Mouse (Mus musculus): ENCODE results near the gene Nlrp10. TPM values are rescaled to one million over a fixed set of nuclear protein-coding genes. Genes with fewer than 3 reads are reported as not detected.

Gene Nlrp10
- total and polyA plus RNA-seq, 3 experiments = 0.35 to 0.53 TPM; not detected in 1

- TF ChIP-seq UBTF (IDR thresholded peaks at IDR 0.05; ENCODE audit: borderline replicate concordance, insufficient read depth, low read depth, low read length) = no peak
- TF ChIP-seq MXI1 (IDR thresholded peaks at IDR 0.05; ENCODE audit: low read depth, low read length) = peak; percentile 70
- peak; percentile 94 for TF ChIP-seq TBP (IDR thresholded peaks at IDR 0.05; ENCODE audit: low read depth, low read length)
- TF ChIP-seq CTCF (IDR thresholded peaks at IDR 0.05 in 2 of 3, conservative IDR thresholded peaks at IDR 0.05 in 1 of 3; ENCODE audit: control insufficient read depth in 1 of 3, insufficient read depth in 1 of 3, low read depth in 2 of 3, low read length in 3 of 3, poor library complexity in 1 of 3, severe bottlenecking in 1 of 3) = peak; percentile 75 to 96 (median 78)
- TF ChIP-seq POLR2AphosphoS2 (IDR thresholded peaks at IDR 0.05; ENCODE audit: low read length) = no peak
- no peak for TF ChIP-seq MYB (IDR thresholded peaks at IDR 0.05; ENCODE audit: low read depth, low read length)
- TF ChIP-seq POLR2A (IDR thresholded peaks at IDR 0.05; ENCODE audit: control insufficient read depth in 1 of 2, insufficient read depth in 1 of 2, low read depth in 1 of 2, low read length in 2 of 2, poor library complexity in 1 of 2) = peak; percentile 63 to 85
- no peak; the same call in none of the 2 replicates for TF ChIP-seq TCF12 (IDR thresholded peaks at IDR 0.05; ENCODE audit: low read depth, low read length)
- no peak for TF ChIP-seq POLR2AphosphoS5 (IDR thresholded peaks at IDR 0.05; ENCODE audit: borderline replicate concordance, low read depth, low read length)
- TF ChIP-seq GABPA (IDR thresholded peaks at IDR 0.05; ENCODE audit: low read depth, low read length) = no peak
- TF ChIP-seq SMC3 (IDR thresholded peaks at IDR 0.05; ENCODE audit: low read depth, low read length) = peak; percentile 92
- TF ChIP-seq SIN3A (IDR thresholded peaks at IDR 0.05; ENCODE audit: low read length) = peak; percentile 94
- no peak for TF ChIP-seq MAFK (IDR thresholded peaks at IDR 0.05; ENCODE audit: borderline replicate concordance, low read depth, low read length)
Observed at GRCm38 (mm10) chr7:108933794-108934731, 4.1 kb upstream of the Nlrp10 start, which contains the start of gene Eif3f (continued).

- no peak for TF ChIP-seq E2F4 (IDR thresholded peaks at IDR 0.05; ENCODE audit: borderline replicate concordance, low read depth, low read length)
- no peak for TF ChIP-seq ELF1 (IDR thresholded peaks at IDR 0.05; ENCODE audit: low read depth, low read length)
- no peak for TF ChIP-seq SMC3 (IDR thresholded peaks at IDR 0.05; ENCODE audit: low read depth, low read length)
- no peak for TF ChIP-seq ZC3H11A (IDR thresholded peaks at IDR 0.05; ENCODE audit: low read depth, low read length)
- TF ChIP-seq EP300 (IDR thresholded peaks at IDR 0.05; ENCODE audit: low read depth in 1 of 2, low read length in 2 of 2) = no peak
- no peak for TF ChIP-seq CHD1 (IDR thresholded peaks at IDR 0.05; ENCODE audit: low read depth, low read length)
- TF ChIP-seq SIN3A (IDR thresholded peaks at IDR 0.05; ENCODE audit: low read length) = no peak
- no peak for TF ChIP-seq ETS1 (IDR thresholded peaks at IDR 0.05; ENCODE audit: low read depth, low read length)
- no peak for TF ChIP-seq MAZ (IDR thresholded peaks at IDR 0.05; ENCODE audit: low read depth, low read length)
- no peak for TF ChIP-seq MEF2A (IDR thresholded peaks at IDR 0.05; ENCODE audit: extremely low read depth, insufficient replicate concordance, low read depth, low read length, poor library complexity, severe bottlenecking)
- TF ChIP-seq HCFC1 (IDR thresholded peaks at IDR 0.05; ENCODE audit: low read depth, low read length) = no peak
- no peak for TF ChIP-seq KAT2A (conservative IDR thresholded peaks at IDR 0.05; ENCODE audit: low read depth, low read length)
- TF ChIP-seq BHLHE40 (IDR thresholded peaks at IDR 0.05; ENCODE audit: borderline replicate concordance, low read depth, low read length) = no peak
- Histone ChIP-seq H3K4me3 (ENCODE audit: control insufficient read depth in 1 of 2, insufficient read depth in 1 of 2, low read depth in 2 of 2, low read length in 2 of 2) (no peak overlapping the region), H3K27ac (ENCODE audit: control insufficient read depth, low read depth, low read length) (no peak overlapping the region), H3K36me3 (ENCODE audit: control insufficient read depth in 1 of 2, insufficient read depth in 2 of 2, low read length in 2 of 2) (peaks cover 0 to 6% of the 10 kb centered on the region in 2 experiments; a peak in 2 of 4 replicates), H3K79me2 (ENCODE audit: control insufficient read depth, insufficient read depth, low read length, poor library complexity) (no peaks in the 10 kb centered on the region), H3K4me1 (ENCODE audit: control insufficient read depth in 1 of 2, insufficient read depth in 2 of 2, low read length in 2 of 2) (peaks cover 4 to 13% of the 10 kb centered on the region in 2 experiments), H3K27me3 (ENCODE audit: control insufficient read depth in 1 of 2, insufficient read depth in 2 of 2, low read length in 2 of 2) (no peaks in the 10 kb centered on the region), H3K9ac (ENCODE audit: control insufficient read depth, low read depth, low read length, poor library complexity, severe bottlenecking) (no peak overlapping the region), H3K9me3 (replicated peaks; ENCODE audit: insufficient read depth, low read length) (no peaks in the 10 kb centered on the region)
- no peak for DNase-seq (ENCODE audit: low read depth, low spot score)
Observed at GRCm38 (mm10) chr7:108928280-108929188, 1.4 kb downstream of the Nlrp10 start.
